Mouse (Mus musculus) MEL (cell line): ENCODE data around the gene Rhoq.

ENCODE experiments used
- CTCF ChIP-seq, 3 experiments: IDR thresholded peaks in 2 of 3; conservative IDR thresholded peaks in 1 of 3; 2 replicates each; pipeline ENCODE4 v1.5.1; 2011 to 2012; ENCODE audit warnings: low read length in 3 of 3, low read depth in 2 of 3, mild to moderate bottlenecking in 2 of 3, improper control_type of control experiment in 1 of 3, inconsistent platforms in 1 of 3, mixed read lengths in 1 of 3, moderate library complexity in 1 of 3; ENCODE audit not compliant: control insufficient read depth in 1 of 3, insufficient read depth in 1 of 3, poor library complexity in 1 of 3, severe bottlenecking in 1 of 3
- EP300 ChIP-seq, 2 experiments: IDR thresholded peaks; 2 replicates each; pipeline ENCODE4 v1.6.1; 2011; ENCODE audit warnings: improper control_type of control experiment in 2 of 2, low read length in 2 of 2, low read depth in 1 of 2, mild to moderate bottlenecking in 1 of 2
- GATA1 ChIP-seq: IDR thresholded peaks from 2 replicates; pipeline ENCODE4 v1.6.1; 2011; ENCODE audit warnings: low read depth, low read length, improper control_type of control experiment
- MAFK ChIP-seq: IDR thresholded peaks from 2 replicates; pipeline ENCODE4 v1.6.1; 2011; ENCODE audit warnings: low read depth, mild to moderate bottlenecking, low read length, improper control_type of control experiment, borderline replicate concordance
- MAX ChIP-seq: IDR thresholded peaks from 2 replicates; pipeline ENCODE4 v1.6.1; 2011; ENCODE audit warnings: low read length, improper control_type of control experiment
- MYC ChIP-seq: IDR thresholded peaks from 2 replicates; pipeline ENCODE4 v1.6.1; 2011; ENCODE audit warnings: low read depth, mild to moderate bottlenecking, low read length, improper control_type of control experiment, moderate library complexity
- POLR2A ChIP-seq, 2 experiments: IDR thresholded peaks; 2 replicates each; pipeline ENCODE4 v1.6.1; 2011 to 2012; ENCODE audit warnings: low read length in 2 of 2, mild to moderate bottlenecking in 2 of 2, control low read depth in 1 of 2, improper control_type of control experiment in 1 of 2, low read depth in 1 of 2, moderate library complexity in 1 of 2; ENCODE audit not compliant: control insufficient read depth in 1 of 2, insufficient read depth in 1 of 2, poor library complexity in 1 of 2
- POLR2AphosphoS2 ChIP-seq: IDR thresholded peaks from 2 replicates; pipeline ENCODE4 v1.6.1; 2011; ENCODE audit warnings: low read length, improper control_type of control experiment
- RAD21 ChIP-seq: IDR thresholded peaks from 2 replicates; pipeline ENCODE4 v1.6.1; 2011; ENCODE audit warnings: mild to moderate bottlenecking, low read depth, low read length, improper control_type of control experiment
- TAL1 ChIP-seq: IDR thresholded peaks from 2 replicates; pipeline ENCODE4 v1.6.1; 2012; ENCODE audit warnings: mild to moderate bottlenecking, inconsistent platforms, low read length, moderate library complexity, mixed read lengths
- USF2 ChIP-seq, 2 experiments: IDR thresholded peaks; 2 replicates each; pipeline ENCODE4 v1.6.1; 2011 to 2012; ENCODE audit warnings: improper control_type of control experiment in 2 of 2, low read length in 2 of 2, borderline replicate concordance in 1 of 2, inconsistent platforms in 1 of 2, low read depth in 1 of 2, mild to moderate bottlenecking in 1 of 2; ENCODE audit not compliant: insufficient read depth in 1 of 2
- ZNF384 ChIP-seq: IDR thresholded peaks from 2 replicates; pipeline ENCODE4 v1.6.1; 2012; ENCODE audit warnings: low read depth, mild to moderate bottlenecking, inconsistent platforms, low read length, improper control_type of control experiment

DNA sequence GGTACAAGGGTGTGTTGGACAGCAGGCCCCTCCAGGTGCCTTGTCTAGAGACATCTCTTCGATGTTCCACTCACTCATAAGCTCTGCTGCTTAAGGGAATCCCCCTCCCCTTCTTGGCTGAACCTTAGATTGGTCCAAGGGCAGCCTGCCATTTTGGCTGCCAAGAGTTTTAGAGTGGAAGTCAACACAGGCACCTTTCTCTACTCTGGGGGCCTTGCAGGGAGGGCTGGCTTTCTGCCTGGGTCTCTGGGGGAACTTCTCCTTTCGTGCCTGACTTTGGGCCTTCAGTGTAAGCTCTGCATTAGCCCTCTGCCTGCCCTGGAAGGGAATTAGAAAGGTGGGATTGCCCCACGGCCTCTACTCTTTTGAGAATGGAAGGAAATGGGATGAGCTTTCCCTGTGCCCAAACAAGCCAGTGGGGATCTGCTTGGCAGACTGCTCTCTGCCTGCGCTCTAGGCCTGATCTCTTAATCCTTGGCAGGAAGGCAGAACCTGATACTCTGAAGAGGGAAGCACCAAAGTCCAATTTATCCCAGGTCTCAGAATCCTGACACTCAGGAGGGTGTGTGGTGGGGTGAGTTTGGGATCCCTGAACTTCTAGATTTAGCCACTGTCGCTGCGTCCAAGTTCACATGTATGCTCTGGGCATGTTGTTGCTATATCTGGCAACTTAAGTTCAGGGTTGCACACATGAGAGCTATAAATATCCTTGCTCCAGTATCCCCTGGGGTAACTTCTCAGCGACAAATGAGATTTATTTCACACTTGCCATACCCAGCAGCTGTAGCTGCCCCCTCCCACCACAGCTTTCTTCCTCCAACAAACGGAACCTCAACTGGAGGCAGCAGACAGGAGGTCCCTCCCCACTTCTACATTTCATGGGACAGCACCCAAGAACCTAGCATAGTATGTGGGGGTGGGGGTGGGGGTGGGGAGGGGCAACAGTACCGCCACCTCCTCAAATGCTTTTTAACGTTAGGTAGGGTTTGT lies 4.9 kb downstream of the Rhoq start:
- TF ChIP-seq RAD21 (no peak), USF2 (IDR thresholded peaks at IDR 0.05; ENCODE audit: borderline replicate concordance in 1 of 2, insufficient read depth in 1 of 2, low read depth in 1 of 2, low read length in 2 of 2) (no peak), GATA1 (no peak), POLR2AphosphoS2 (no peak), MAX (no peak), CTCF (IDR thresholded peaks at IDR 0.05 in 2 of 3, conservative IDR thresholded peaks at IDR 0.05 in 1 of 3; ENCODE audit: control insufficient read depth in 1 of 3, insufficient read depth in 1 of 3, low read depth in 2 of 3, low read length in 3 of 3, poor library complexity in 1 of 3, severe bottlenecking in 1 of 3) (no peak), EP300 (IDR thresholded peaks at IDR 0.05; ENCODE audit: low read depth in 1 of 2, low read length in 2 of 2) (no peak), ZNF384 (no peak), MYC (no peak), TAL1 (no peak), MAFK (no peak), POLR2A (IDR thresholded peaks at IDR 0.05; ENCODE audit: control insufficient read depth in 1 of 2, insufficient read depth in 1 of 2, low read depth in 1 of 2, low read length in 2 of 2, poor library complexity in 1 of 2) (no peak)
